Mouse (Mus musculus) megakaryocyte, embryonic 14.5 days (primary cell): ENCODE data around the gene Mtx3. TPM values are rescaled to one million over a fixed set of nuclear protein-coding genes. Genes with fewer than 3 reads are reported as not detected.
"Not testable (repeated sequence)": the region's sequence is repeated elsewhere in the genome, so short reads cannot be mapped to it uniquely, and the experiment has no call there.

Experiments
- H3K27me3 ChIP-seq: replicated peaks from 2 replicates; pipeline ENCODE3; 2012; ENCODE audit warnings: inconsistent platforms
- H3K36me3 ChIP-seq: replicated peaks from 2 replicates; pipeline ENCODE3; 2012; ENCODE audit warnings: low read length, inconsistent platforms, mixed read lengths
- H3K4me1 ChIP-seq: 2 replicates; pipeline ENCODE4 v1.6.1; 2012; ENCODE audit warnings: inconsistent platforms
- H3K4me3 ChIP-seq: replicated peaks from 2 replicates; pipeline ENCODE3; 2012; ENCODE audit warnings: moderate library complexity, mild to moderate bottlenecking, inconsistent platforms
- H3K9me3 ChIP-seq: 2 replicates; pipeline ENCODE4 v1.6.1; 2012; ENCODE audit warnings: inconsistent platforms
- FLI1 ChIP-seq: IDR thresholded peaks from 2 replicates; pipeline ENCODE4 v1.6.1; 2012; ENCODE audit warnings: low read length, inconsistent platforms, mixed read lengths
- GATA1 ChIP-seq: IDR thresholded peaks from 3 replicates; pipeline ENCODE4 v1.6.1; 2012; ENCODE audit warnings: mixed read lengths, low read length, inconsistent platforms, borderline replicate concordance
- polyA plus RNA-seq: library from polyadenylated mRNA; stranded (reverse); fragments of >175 nt; gene quantifications from 2 replicates; pipeline ENCODE4 v1.2.3, GENCODE M21; 2012; ENCODE audit warnings: low replicate concordance; ENCODE audit not compliant: insufficient read depth

Gene Mtx3
- polyA plus RNA-seq = 0.29 TPM in 1 of 2 replicates, not detected in the other

GRCm38 (mm10) chr13:92844586-92845221, at the start of gene Mtx3:
Mtx3 (plus strand) TSS chr13:92844760.
- no peaks in the 10 kb centered on the region for H3K9me3 ChIP-seq
- peaks cover 32% of the 10 kb centered on the region for H3K36me3 ChIP-seq
- peaks cover 4% of the 10 kb centered on the region; the same call in 1 of the 2 replicates for H3K4me1 ChIP-seq
- TF ChIP-seq GATA1 (no peak), FLI1 (no peak)
- peak within 1 kb of the TSS; percentile 97 for H3K4me3 ChIP-seq
- peaks cover 2% of the 10 kb centered on the region for H3K27me3 ChIP-seq

- Histone ChIP-seq H3K9me3 (0 out of 2 replicates have a peak, but pooled peaks cover 2% of the 10 kb centered on the region), H3K4me3 (no peak overlapping the region), H3K27me3 (peaks cover 36% of the 10 kb centered on the region), H3K4me1 (peaks cover 6% of the 10 kb centered on the region; the same call in 1 of the 2 replicates), H3K36me3 (no peaks in the 10 kb centered on the region)
- no peak for TF ChIP-seq FLI1
- no peak for TF ChIP-seq GATA1
These were observed 45.7 kb upstream of the Mtx3 start for GRCm38 (mm10) chr13:92798830-92799229.

- Histone ChIP-seq H3K27me3 (peaks cover 31% of the 10 kb centered on the region), H3K9me3 (0 out of 2 replicates have a peak, but pooled peaks cover 2% of the 10 kb centered on the region), H3K4me3 (peak overlapping the region; percentile 23), H3K36me3 (no peaks in the 10 kb centered on the region), H3K4me1 (peaks cover 5% of the 10 kb centered on the region; the same call in 1 of the 2 replicates)
- TF ChIP-seq FLI1 (no peak), GATA1 (no peak)
These were observed 45.1 kb upstream of the Mtx3 start for GRCm38 (mm10) chr13:92799306-92799925.

- Histone ChIP-seq H3K9me3 (peaks cover 5% of the 10 kb centered on the region; the same call in 1 of the 2 replicates), H3K27me3 (peaks cover 4% of the 10 kb centered on the region), H3K4me1 (no peaks in the 10 kb centered on the region), H3K4me3 (no peak overlapping the region), H3K36me3 (no peaks in the 10 kb centered on the region)
- TF ChIP-seq FLI1 = no peak
- no peak for TF ChIP-seq GATA1
These were observed 37.8 kb upstream of the Mtx3 start for GRCm38 (mm10) chr13:92806785-92807184.

- TF ChIP-seq GATA1 = no peak
- no peak for TF ChIP-seq FLI1
- Histone ChIP-seq H3K4me3 (no peak overlapping the region), H3K36me3 (no peaks in the 10 kb centered on the region), H3K27me3 (no peaks in the 10 kb centered on the region), H3K9me3 (peaks cover 5% of the 10 kb centered on the region; the same call in 1 of the 2 replicates), H3K4me1 (no peaks in the 10 kb centered on the region)
These were observed 36.7 kb upstream of the Mtx3 start for GRCm38 (mm10) chr13:92807849-92808248.

- H3K27me3 ChIP-seq, H3K4me1 ChIP-seq, H3K36me3 ChIP-seq, H3K9me3 ChIP-seq, H3K4me3 ChIP-seq: not testable (repeated sequence)
These were observed 34.0 kb upstream of the Mtx3 start for GRCm38 (mm10) chr13:92810592-92810991.

GRCm38 (mm10) chr13:92816329-92816728, 28.2 kb upstream of the Mtx3 start:
- TF ChIP-seq GATA1 = no peak
- TF ChIP-seq FLI1 = no peak
- Histone ChIP-seq H3K4me3 (no peak overlapping the region), H3K27me3 (peaks cover 1% of the 10 kb centered on the region)

GRCm38 (mm10) chr13:92817357-92817756, 27.2 kb upstream of the Mtx3 start:
- Histone ChIP-seq H3K36me3 (no peaks in the 10 kb centered on the region), H3K27me3 (peaks cover 1% of the 10 kb centered on the region), H3K4me3 (no peak overlapping the region), H3K9me3 (no peaks in the 10 kb centered on the region), H3K4me1 (no peaks in the 10 kb centered on the region)
- no peak for TF ChIP-seq GATA1
- no peak for TF ChIP-seq FLI1

More at GRCm38 (mm10) chr13:92816329-92816728, 28.2 kb upstream of the Mtx3 start:
- Histone ChIP-seq H3K9me3 (no peaks in the 10 kb centered on the region), H3K4me1 (no peaks in the 10 kb centered on the region), H3K36me3 (no peaks in the 10 kb centered on the region)

- TF ChIP-seq FLI1 = no peak
- TF ChIP-seq GATA1 = no peak
- peaks cover 10% of the 10 kb centered on the region for H3K4me1 ChIP-seq
- H3K27me3 ChIP-seq = peaks cover 2% of the 10 kb centered on the region
- H3K9me3 ChIP-seq = no peaks in the 10 kb centered on the region
- H3K36me3 ChIP-seq = no peaks in the 10 kb centered on the region
- peak overlapping the region; percentile 83 for H3K4me3 ChIP-seq
These were observed 15.7 kb upstream of the Mtx3 start for GRCm38 (mm10) chr13:92828820-92829219.

- no peak for TF ChIP-seq FLI1
- no peak for TF ChIP-seq GATA1
- no peaks in the 10 kb centered on the region for H3K27me3 ChIP-seq
- no peaks in the 10 kb centered on the region for H3K9me3 ChIP-seq
- peaks cover 10% of the 10 kb centered on the region for H3K4me1 ChIP-seq
- no peaks in the 10 kb centered on the region for H3K36me3 ChIP-seq
- H3K4me3 ChIP-seq = no peak overlapping the region
These were observed 11.4 kb upstream of the Mtx3 start for GRCm38 (mm10) chr13:92833162-92833561.
